Mouse (Mus musculus): ENCODE data around the gene Pard6b. TPM values are rescaled to one million over a fixed set of nuclear protein-coding genes. Genes with fewer than 3 reads are reported as not detected.

Gene Pard6b
- polyA plus RNA-seq, 1 experiment from 2014 or later: 13.8 TPM

DNA sequence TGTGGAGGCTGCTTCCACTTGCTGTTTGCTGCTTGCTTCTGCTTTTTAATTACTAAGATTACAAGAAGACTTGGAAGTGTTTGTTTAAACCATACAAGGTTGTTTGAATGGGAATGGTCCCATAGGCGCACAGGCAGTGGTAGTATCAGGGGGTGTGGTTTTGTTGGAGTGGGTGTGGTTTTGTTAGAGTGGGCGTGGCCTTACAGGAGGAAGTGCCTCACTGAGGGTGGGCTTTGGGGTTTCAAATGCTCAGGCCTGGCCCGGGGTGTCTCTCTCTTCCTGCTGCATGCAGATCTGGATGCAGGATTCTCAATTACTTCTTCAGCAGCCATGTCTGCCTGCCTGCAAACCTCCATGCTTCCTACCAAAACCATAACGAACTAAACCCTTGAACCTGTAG, 40.1 kb downstream of the Pard6b start:
- Histone ChIP-seq H3K9ac (ENCODE audit: low read depth, low read length) (no peak overlapping the region), H3K4me3 (ENCODE audit: low read depth, low read length) (no peak overlapping the region), H3K27ac (ENCODE audit: low read depth, low read length) (no peak overlapping the region), H3K27me3 (replicated peaks; ENCODE audit: control insufficient read depth, insufficient read depth, low read length) (0 out of 2 replicates have a peak, but pooled peaks cover 4% of the 10 kb centered on the region), H3K4me1 (replicated peaks; ENCODE audit: control insufficient read depth, insufficient read depth, low read length) (no peaks in the 10 kb centered on the region), H3K36me3 (ENCODE audit: control insufficient read depth, insufficient read depth) (no peaks in the 10 kb centered on the region), H3K4me2 (replicated peaks; ENCODE audit: low read depth) (no peak overlapping the region), H3K9me3 (ENCODE audit: control insufficient read depth) (no peaks in the 10 kb centered on the region)
- 78% methylated on average over 4 of the region's 4 CpGs for WGBS
- no peak for TF ChIP-seq CTCF (IDR thresholded peaks at IDR 0.05; ENCODE audit: low read depth)
- no peak for ATAC-seq

DNA sequence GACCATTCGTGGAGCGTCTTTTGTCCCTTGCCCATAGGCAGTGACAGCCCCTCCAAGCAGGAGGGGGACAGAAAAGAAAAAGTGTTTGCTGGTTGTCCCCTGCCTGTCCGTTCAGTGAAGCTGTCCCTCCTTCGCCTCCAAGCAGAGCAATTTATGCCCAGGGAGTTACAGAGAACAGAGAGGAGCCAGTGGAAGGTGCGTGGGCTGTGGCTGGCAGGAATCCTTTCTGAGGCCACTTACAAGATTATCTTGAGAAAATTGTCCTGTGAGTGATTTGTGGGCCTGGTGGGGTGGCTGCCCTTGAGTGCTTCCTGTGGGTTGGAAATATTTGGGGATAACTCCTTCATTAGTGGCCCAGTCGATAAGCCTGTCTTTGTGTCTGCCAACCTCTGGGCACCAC, 42.8 kb downstream of the Pard6b start:
- no peaks in the 10 kb centered on the region for H3K27me3 ChIP-seq (replicated peaks; ENCODE audit: control insufficient read depth, insufficient read depth, low read length)
- no peak for TF ChIP-seq CTCF (IDR thresholded peaks at IDR 0.05; ENCODE audit: low read depth)
- WGBS: 91% methylated on average over 6 of the region's 6 CpGs

DNA sequence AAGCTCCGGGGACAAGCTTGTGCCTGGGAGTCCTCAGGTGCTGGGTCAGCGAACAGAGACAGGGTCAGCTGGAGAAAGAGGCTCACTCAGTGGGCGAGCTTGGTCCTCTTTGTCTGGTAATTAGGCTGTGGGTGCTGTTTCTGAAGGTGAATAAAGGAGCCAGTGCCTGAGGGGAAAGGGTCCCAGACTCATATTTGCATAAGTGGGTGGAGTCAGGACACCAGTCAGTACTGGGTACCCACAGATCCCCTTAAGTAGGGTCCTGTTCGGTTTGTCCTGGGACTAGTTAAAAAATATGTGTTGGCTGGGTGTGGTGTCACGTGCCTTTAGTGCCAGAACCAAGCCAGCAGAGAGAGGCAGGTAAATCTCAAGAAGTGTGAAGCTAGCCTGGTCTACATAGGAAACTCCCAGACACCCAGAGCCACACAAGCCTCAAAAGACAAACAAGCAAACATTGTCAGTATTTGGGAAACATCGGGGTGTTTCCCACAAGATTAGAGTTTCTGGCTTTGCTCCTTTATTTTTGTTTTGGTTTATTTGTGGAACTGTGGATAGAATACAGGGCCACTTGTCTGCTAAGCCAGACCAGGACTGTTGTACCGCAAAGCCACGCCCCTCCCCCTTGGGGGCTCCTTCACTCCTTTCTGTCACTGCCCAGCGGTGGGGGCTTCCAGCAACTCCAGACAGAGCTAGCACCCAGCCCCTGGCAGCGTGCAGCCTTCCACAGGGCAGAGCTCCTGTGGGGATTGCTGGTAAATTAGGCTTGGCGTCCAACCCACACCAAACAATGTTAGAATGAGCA, 44.7 kb downstream of the Pard6b start:
- no peak for ATAC-seq
- no peak overlapping the region for H3K27ac ChIP-seq (ENCODE audit: low read depth, low read length)
- 60% methylated on average over 11 of the region's 11 CpGs for WGBS
- H3K36me3 ChIP-seq (ENCODE audit: control insufficient read depth, insufficient read depth): no peaks in the 10 kb centered on the region
- TF ChIP-seq CTCF (IDR thresholded peaks at IDR 0.05; ENCODE audit: low read depth): no peak
- no peak overlapping the region for H3K9ac ChIP-seq (ENCODE audit: low read depth, low read length)
- H3K4me2 ChIP-seq (replicated peaks; ENCODE audit: low read depth): no peak overlapping the region
- no peaks in the 10 kb centered on the region for H3K4me1 ChIP-seq (replicated peaks; ENCODE audit: control insufficient read depth, insufficient read depth, low read length)
- no peaks in the 10 kb centered on the region for H3K27me3 ChIP-seq (replicated peaks; ENCODE audit: control insufficient read depth, insufficient read depth, low read length)
- H3K4me3 ChIP-seq (ENCODE audit: low read depth, low read length): no peak overlapping the region
- H3K9me3 ChIP-seq (ENCODE audit: control insufficient read depth): no peaks in the 10 kb centered on the region

More for the DNA sequence above, 42.8 kb downstream of the Pard6b start:
- H3K27ac ChIP-seq (ENCODE audit: low read depth, low read length): no peak overlapping the region
- no peaks in the 10 kb centered on the region for H3K4me1 ChIP-seq (replicated peaks; ENCODE audit: control insufficient read depth, insufficient read depth, low read length)
- no peak for ATAC-seq
- H3K9me3 ChIP-seq (ENCODE audit: control insufficient read depth): no peaks in the 10 kb centered on the region
- H3K9ac ChIP-seq (ENCODE audit: low read depth, low read length): no peak overlapping the region
- H3K4me3 ChIP-seq (ENCODE audit: low read depth, low read length): no peak overlapping the region
- no peak overlapping the region for H3K4me2 ChIP-seq (replicated peaks; ENCODE audit: low read depth)
- H3K36me3 ChIP-seq (ENCODE audit: control insufficient read depth, insufficient read depth): no peaks in the 10 kb centered on the region

DNA sequence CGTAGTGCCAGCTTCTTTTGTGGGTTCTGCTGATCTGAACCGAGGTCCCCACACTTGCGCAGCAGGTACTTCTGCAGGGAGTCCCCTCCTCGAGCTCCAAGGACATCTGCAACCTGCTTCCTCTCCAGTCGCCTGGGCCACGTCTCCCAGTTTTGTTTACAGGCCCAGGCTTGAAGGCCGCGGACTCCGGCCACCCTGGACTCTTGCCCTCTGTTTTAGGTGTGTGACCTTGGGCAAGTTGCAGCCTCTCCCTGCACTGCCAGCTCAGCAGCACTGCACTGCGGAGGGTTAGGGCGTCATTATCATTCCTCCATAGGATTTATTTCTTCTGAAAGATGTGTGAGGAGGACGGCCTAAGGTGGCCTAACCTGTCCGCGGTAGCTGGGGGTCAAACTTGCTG, 47.0 kb downstream of the Pard6b start:
- no peak overlapping the region for H3K27ac ChIP-seq (ENCODE audit: low read depth, low read length)

DNA sequence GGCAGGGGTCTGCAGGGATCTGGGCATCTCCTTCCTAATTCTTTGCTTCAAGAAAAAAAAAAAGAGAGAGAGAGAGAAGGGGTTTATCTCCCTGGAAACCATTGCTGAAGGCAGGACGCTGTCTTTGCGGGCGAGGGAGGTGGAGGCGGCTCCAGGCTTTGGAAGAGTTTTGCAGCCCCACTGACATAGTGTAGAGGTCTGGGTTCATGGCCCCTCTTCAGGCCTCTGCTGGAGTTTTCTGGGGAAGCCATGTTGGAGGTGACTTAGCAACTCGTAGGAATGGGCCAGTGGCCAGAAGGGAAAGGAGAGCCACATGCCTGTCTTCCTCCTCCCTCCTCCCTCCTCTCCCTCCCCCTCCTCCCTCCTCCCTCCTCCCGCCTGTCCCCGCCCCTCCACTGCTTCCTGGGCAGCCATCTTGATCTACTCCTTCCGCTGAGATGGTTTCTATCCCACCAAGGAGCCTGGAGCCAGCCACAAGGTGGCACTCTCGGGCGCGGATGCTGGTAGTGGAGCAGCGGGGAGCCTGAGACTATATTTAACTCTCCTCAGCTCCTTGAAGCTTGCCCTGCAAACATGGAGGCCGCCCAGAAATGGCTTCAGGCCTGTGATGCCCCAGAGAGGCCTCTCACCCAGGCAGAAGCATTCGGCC, 47.5 kb downstream of the Pard6b start:
- Histone ChIP-seq H3K27ac (ENCODE audit: low read depth, low read length) (no peak overlapping the region), H3K4me3 (ENCODE audit: low read depth, low read length) (no peak overlapping the region), H3K27me3 (replicated peaks; ENCODE audit: control insufficient read depth, insufficient read depth, low read length) (no peaks in the 10 kb centered on the region), H3K4me2 (replicated peaks; ENCODE audit: low read depth) (no peak overlapping the region), H3K9ac (ENCODE audit: low read depth, low read length) (no peak overlapping the region), H3K36me3 (ENCODE audit: control insufficient read depth, insufficient read depth) (no peaks in the 10 kb centered on the region), H3K9me3 (ENCODE audit: control insufficient read depth) (no peaks in the 10 kb centered on the region), H3K4me1 (replicated peaks; ENCODE audit: control insufficient read depth, insufficient read depth, low read length) (no peaks in the 10 kb centered on the region)
- peak; percentile 85 for ATAC-seq
- TF ChIP-seq CTCF (IDR thresholded peaks at IDR 0.05; ENCODE audit: low read depth): peak; percentile 86
- 22% methylated on average over 13 of the region's 14 CpGs for WGBS

More for the DNA sequence above, 47.0 kb downstream of the Pard6b start:
- no peak overlapping the region for H3K4me3 ChIP-seq (ENCODE audit: low read depth, low read length)
- H3K27me3 ChIP-seq (replicated peaks; ENCODE audit: control insufficient read depth, insufficient read depth, low read length): no peaks in the 10 kb centered on the region
- 54% methylated on average over 14 of the region's 14 CpGs for WGBS
- H3K9ac ChIP-seq (ENCODE audit: low read depth, low read length): no peak overlapping the region
- no peak for ATAC-seq
- no peaks in the 10 kb centered on the region for H3K9me3 ChIP-seq (ENCODE audit: control insufficient read depth)
- TF ChIP-seq CTCF (IDR thresholded peaks at IDR 0.05; ENCODE audit: low read depth): no peak
- no peaks in the 10 kb centered on the region for H3K36me3 ChIP-seq (ENCODE audit: control insufficient read depth, insufficient read depth)
- no peak overlapping the region for H3K4me2 ChIP-seq (replicated peaks; ENCODE audit: low read depth)
- H3K4me1 ChIP-seq (replicated peaks; ENCODE audit: control insufficient read depth, insufficient read depth, low read length): no peaks in the 10 kb centered on the region

DNA sequence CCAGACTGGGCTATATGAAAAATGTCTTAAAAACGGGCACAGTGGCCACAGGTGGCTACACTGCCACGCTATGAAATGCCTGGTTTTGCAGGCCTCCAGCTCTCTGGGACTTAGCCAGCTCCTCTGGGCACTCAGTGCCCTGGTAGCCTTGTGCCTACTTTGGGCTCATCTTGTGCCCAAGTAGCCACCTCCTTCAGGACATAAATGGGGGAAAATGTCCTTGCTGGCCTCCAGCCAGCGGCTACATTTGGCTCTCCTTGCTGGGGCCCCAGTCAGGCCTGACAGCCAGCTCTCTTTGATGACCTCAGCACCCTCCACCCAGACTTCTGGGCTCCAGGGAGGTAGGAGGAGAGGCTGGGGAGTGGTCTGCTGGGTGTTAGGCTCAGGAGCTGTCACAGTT, 49.2 kb downstream of the Pard6b start:
- TF ChIP-seq CTCF (IDR thresholded peaks at IDR 0.05; ENCODE audit: low read depth): no peak
- Histone ChIP-seq H3K4me1 (replicated peaks; ENCODE audit: control insufficient read depth, insufficient read depth, low read length) (no peaks in the 10 kb centered on the region), H3K9ac (ENCODE audit: low read depth, low read length) (no peak overlapping the region), H3K27ac (ENCODE audit: low read depth, low read length) (no peak overlapping the region), H3K27me3 (replicated peaks; ENCODE audit: control insufficient read depth, insufficient read depth, low read length) (no peaks in the 10 kb centered on the region), H3K4me2 (replicated peaks; ENCODE audit: low read depth) (no peak overlapping the region), H3K4me3 (ENCODE audit: low read depth, low read length) (no peak overlapping the region), H3K36me3 (ENCODE audit: control insufficient read depth, insufficient read depth) (no peaks in the 10 kb centered on the region), H3K9me3 (ENCODE audit: control insufficient read depth) (no peaks in the 10 kb centered on the region)
- ATAC-seq: no peak
- 78% methylated on average over 3 of the region's 3 CpGs for WGBS

Measured in intestine, postnatal 0 days (tissue).